ENCODE assay signal across 25 mouse cellular contexts in genomic region chr6:84211473-84211872, GRCm38 (mm10).
DNase-seq lines count a peak whose midpoint lies in the region; ATAC-seq and TF ChIP-seq lines count a peak whose summit lies in the region.
"Had no signal": no experiment of that assay in that cellular context is flagged by ENCODE, and none has a peak within 500 bp of the region (broad histone marks: within the 10 kb centered on the region; RNA-seq: fewer than 3 reads in every experiment).

No protein-coding gene starts in this region.

- H3K9ac ChIP-seq in heart, postnatal 0 days (replicated peaks; ENCODE audit: low read depth, low read length), result no peak overlapping the region
- H3K9ac ChIP-seq in midbrain, embryonic 14.5 days (replicated peaks; ENCODE audit: low read length), result no peak overlapping the region
- H3K9ac ChIP-seq: hindbrain, embryonic 14.5 days; lung, embryonic 15.5 days; midbrain, embryonic 12.5 days; stomach, embryonic 15.5 days had no signal

- no peaks in the 10 kb centered on the region for H3K27me3 ChIP-seq in heart, postnatal 0 days (ENCODE audit: control insufficient read depth, insufficient read depth, low read length)
- no peaks in the 10 kb centered on the region for H3K27me3 ChIP-seq in limb, embryonic 10.5 days (ENCODE audit: low read depth, poor library complexity, severe bottlenecking)
- H3K27me3 ChIP-seq in midbrain, embryonic 14.5 days (ENCODE audit: control insufficient read depth, insufficient read depth, low read length), result no peaks in the 10 kb centered on the region
- H3K27me3 ChIP-seq: lung, embryonic 15.5 days; midbrain, embryonic 12.5 days; stomach, embryonic 15.5 days had no signal

- H3K9me3 ChIP-seq in heart, postnatal 0 days (replicated peaks; ENCODE audit: control insufficient read depth, low read length), result no peaks in the 10 kb centered on the region
- no peaks in the 10 kb centered on the region for H3K9me3 ChIP-seq in limb, embryonic 10.5 days (replicated peaks)
- H3K9me3 ChIP-seq in midbrain, embryonic 14.5 days (ENCODE audit: control insufficient read depth, low read length), result no peaks in the 10 kb centered on the region
- H3K9me3 ChIP-seq: forebrain, embryonic 10.5 days; lung, embryonic 15.5 days; midbrain, embryonic 12.5 days; stomach, embryonic 15.5 days had no signal

- intact Hi-C loops in heart, postnatal 14 days (cut with DNase I), result no loop called here

- ATAC-seq in heart, postnatal 0 days (ENCODE audit: insufficient read depth, low read depth), result no peak
- ATAC-seq in midbrain, embryonic 14.5 days (ENCODE audit: low FRiP score, low TSS enrichment), result no peak
- ATAC-seq: activated CD4-positive, CD25-positive, alpha-beta regulatory T cell, adult 4 months; forebrain, embryonic 16.5 days; inflammation-experienced regulatory T-cells, adult 6 months had no signal

- peaks cover 28% of the 10 kb centered on the region for H3K36me3 ChIP-seq in heart, postnatal 0 days (replicated peaks; ENCODE audit: control insufficient read depth, insufficient read depth, low read length)
- H3K36me3 ChIP-seq in limb, embryonic 10.5 days, result peaks cover 14% of the 10 kb centered on the region; the same call in 1 of the 2 replicates
- no peaks in the 10 kb centered on the region for H3K36me3 ChIP-seq in midbrain, embryonic 14.5 days (ENCODE audit: control insufficient read depth, insufficient read depth, low read length)
- H3K36me3 ChIP-seq: forebrain, embryonic 10.5 days; lung, embryonic 15.5 days; midbrain, embryonic 12.5 days; stomach, embryonic 15.5 days had no signal

- WGBS in heart, postnatal 0 days, result 67% methylated on average over 7 of the region's 7 CpGs
- 74% methylated on average over 7 of the region's 7 CpGs for WGBS in limb, embryonic 10.5 days
- WGBS in midbrain, embryonic 14.5 days, result 66% methylated on average over 7 of the region's 7 CpGs

- no peak overlapping the region for H3K4me2 ChIP-seq in heart, postnatal 0 days (ENCODE audit: low read depth, low read length)
- no peak overlapping the region for H3K4me2 ChIP-seq in midbrain, embryonic 14.5 days (ENCODE audit: low read length)
- H3K4me2 ChIP-seq: hindbrain, embryonic 14.5 days; liver, embryonic 11.5 days; lung, embryonic 15.5 days; midbrain, embryonic 12.5 days; stomach, embryonic 15.5 days had no signal

- H3K4me3 ChIP-seq in heart, postnatal 0 days (ENCODE audit: low read depth, low read length), result no peak overlapping the region
- H3K4me3 ChIP-seq in limb, embryonic 10.5 days, result no peak overlapping the region
- no peak overlapping the region for H3K4me3 ChIP-seq in midbrain, embryonic 14.5 days (replicated peaks; ENCODE audit: low read depth, low read length)
- H3K4me3 ChIP-seq: forebrain, embryonic 10.5 days; lung, embryonic 15.5 days; midbrain, embryonic 12.5 days; stomach, embryonic 15.5 days had no signal

- no peak for TF ChIP-seq CTCF in heart, postnatal 0 days (IDR thresholded peaks at IDR 0.05; ENCODE audit: low read depth)

- H3K27ac ChIP-seq in heart, postnatal 0 days (ENCODE audit: low read depth), result 0 out of 2 replicates have a peak overlapping the region, but pooled peaks have one; percentile 1
- peak overlapping the region; percentile 84 for H3K27ac ChIP-seq in limb, embryonic 10.5 days
- H3K27ac ChIP-seq in midbrain, embryonic 14.5 days (replicated peaks; ENCODE audit: low read depth, low read length), result no peak overlapping the region
- H3K27ac ChIP-seq: hindbrain, embryonic 14.5 days; kidney, postnatal 0 days; lung, embryonic 15.5 days; midbrain, embryonic 12.5 days; stomach, embryonic 15.5 days had no signal

- DNase-seq in gastrocnemius, adult 18-20 months (ENCODE audit: low spot score), result peak; percentile 70
- DNase-seq in gastrocnemius, postnatal 4 days (ENCODE audit: low spot score in 2 of 2), result no peak
- no peak for DNase-seq in heart, postnatal 0 days (ENCODE audit: low spot score)
- DNase-seq in heart, postnatal 14 days, result no peak
- no peak for DNase-seq in limb, embryonic 10.5 days (ENCODE audit: low spot score)
- DNase-seq in kidney, adult 11 months, result no peak
- DNase-seq in adrenal gland, postnatal 36 days, result no peak
- no peak for DNase-seq in midbrain, embryonic 14.5 days
- DNase-seq: adrenal gland, adult 2 months; cerebellum, adult 2 months; heart, postnatal 4 days; kidney, adult 2 months; kidney, postnatal 4 days; left cerebral cortex, postnatal 4 days; lung, postnatal 36 days had no signal

- H3K4me1 ChIP-seq in heart, postnatal 0 days (ENCODE audit: control insufficient read depth, insufficient read depth), result peaks cover 19% of the 10 kb centered on the region
- peaks cover 46% of the 10 kb centered on the region for H3K4me1 ChIP-seq in limb, embryonic 10.5 days
- H3K4me1 ChIP-seq in midbrain, embryonic 14.5 days (ENCODE audit: control insufficient read depth, insufficient read depth, low read length), result no peaks in the 10 kb centered on the region
- H3K4me1 ChIP-seq: lung, embryonic 15.5 days; midbrain, embryonic 12.5 days; stomach, embryonic 15.5 days had no signal

- TF ChIP-seq EP300 in heart, postnatal 0 days (IDR thresholded peaks at IDR 0.05; ENCODE audit: low read depth), result no peak
